Mouse (Mus musculus) spleen, postnatal 4 days (tissue): Measurements from ENCODE around the gene Gm6377.

Experiments
- DNase-seq, 2 experiments: peaks; one replicate each; pipeline ENCODE4 v3.0.0; 2022; ENCODE audit warnings: low spot score in 2 of 2

Gene Gm6377

GRCm38 (mm10) chrX:109196468-109196867 is at the start of gene Gm6377:
TSS of gene Gm6377 (plus strand) at chrX:109196756.
- no peak for DNase-seq

- no peak for DNase-seq
These were observed 49.4 kb upstream of the Gm6377 start for GRCm38 (mm10) chrX:109147108-109147507.

- DNase-seq = no peak
These were observed 45.3 kb upstream of the Gm6377 start for GRCm38 (mm10) chrX:109151228-109151627.

- DNase-seq = no peak
These were observed 36.2 kb upstream of the Gm6377 start for GRCm38 (mm10) chrX:109160326-109160725.

GRCm38 (mm10) chrX:109160901-109161300 is 35.7 kb upstream of the Gm6377 start:
- DNase-seq = no peak

- no peak for DNase-seq
These were observed 21.5 kb upstream of the Gm6377 start for GRCm38 (mm10) chrX:109175038-109175437.

DNA sequence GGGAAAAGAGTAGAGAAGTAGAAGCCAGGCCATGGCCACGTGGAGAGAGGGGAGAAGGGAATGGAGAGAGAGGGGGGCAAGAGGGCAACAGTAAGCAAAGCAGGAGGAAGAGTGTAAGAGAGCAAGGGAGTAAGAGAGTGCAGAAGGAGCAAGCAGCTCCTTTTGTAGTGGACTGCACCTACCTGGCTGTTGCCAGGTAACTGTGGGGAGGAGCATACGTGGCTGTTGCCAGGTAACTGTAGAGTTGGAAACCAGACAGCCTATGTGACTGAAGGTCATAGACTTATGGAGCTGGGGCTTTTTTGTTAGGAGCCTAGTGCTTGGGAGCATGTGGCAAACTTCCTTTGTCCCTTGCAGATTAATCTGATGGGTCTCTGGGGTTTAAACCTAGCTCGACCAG is 21.1 kb upstream of the Gm6377 start:
- no peak for DNase-seq

GRCm38 (mm10) chrX:109184706-109185478 is 11.7 kb upstream of the Gm6377 start:
- DNase-seq = no peak

DNA sequence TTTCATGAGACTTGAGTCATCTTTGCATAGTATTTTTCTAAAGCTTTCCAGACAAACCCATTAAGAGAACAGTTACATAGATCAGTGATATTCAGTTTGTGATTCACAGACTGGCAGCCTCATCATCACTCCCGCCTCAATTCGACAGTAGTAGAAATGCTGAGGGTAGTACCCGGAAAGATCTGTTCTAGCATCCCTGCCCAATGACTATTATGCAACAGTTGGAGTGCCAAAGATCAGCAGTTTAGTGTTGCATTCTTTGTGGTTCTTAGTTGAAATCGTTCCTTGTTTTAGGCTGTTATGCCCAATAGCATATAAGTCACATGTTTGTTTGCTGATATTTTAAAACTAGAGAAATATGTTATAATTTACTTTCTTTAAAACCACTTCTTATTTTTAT is 6.9 kb upstream of the Gm6377 start:
- no peak for DNase-seq

DNA sequence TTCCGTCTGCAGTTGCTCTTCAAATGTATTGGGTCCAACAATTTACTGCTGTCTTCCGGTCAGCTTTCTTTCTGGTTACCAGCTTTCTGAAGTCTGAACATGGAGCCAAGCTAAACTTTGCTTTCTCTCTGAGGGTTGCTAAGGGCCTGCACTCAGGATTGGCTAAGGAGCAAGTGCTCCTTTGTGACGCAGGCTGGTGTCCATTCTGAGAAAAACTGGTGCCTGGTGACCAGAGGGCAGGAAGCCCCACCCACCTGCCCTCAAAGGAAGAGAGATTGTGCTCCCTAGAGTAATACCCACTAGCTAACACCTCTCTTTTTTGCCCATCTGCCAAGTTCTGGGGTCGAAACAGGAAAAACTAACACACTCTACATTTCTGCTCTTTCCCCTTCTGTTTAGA is 5.6 kb upstream of the Gm6377 start:
- no peak for DNase-seq

GRCm38 (mm10) chrX:109191436-109191835 is 5.1 kb upstream of the Gm6377 start:
- no peak for DNase-seq

GRCm38 (mm10) chrX:109207843-109208242 is 11.3 kb downstream of the Gm6377 start:
- DNase-seq = no peak

GRCm38 (mm10) chrX:109228720-109229119 is 32.2 kb downstream of the Gm6377 start:
- DNase-seq = no peak

DNA sequence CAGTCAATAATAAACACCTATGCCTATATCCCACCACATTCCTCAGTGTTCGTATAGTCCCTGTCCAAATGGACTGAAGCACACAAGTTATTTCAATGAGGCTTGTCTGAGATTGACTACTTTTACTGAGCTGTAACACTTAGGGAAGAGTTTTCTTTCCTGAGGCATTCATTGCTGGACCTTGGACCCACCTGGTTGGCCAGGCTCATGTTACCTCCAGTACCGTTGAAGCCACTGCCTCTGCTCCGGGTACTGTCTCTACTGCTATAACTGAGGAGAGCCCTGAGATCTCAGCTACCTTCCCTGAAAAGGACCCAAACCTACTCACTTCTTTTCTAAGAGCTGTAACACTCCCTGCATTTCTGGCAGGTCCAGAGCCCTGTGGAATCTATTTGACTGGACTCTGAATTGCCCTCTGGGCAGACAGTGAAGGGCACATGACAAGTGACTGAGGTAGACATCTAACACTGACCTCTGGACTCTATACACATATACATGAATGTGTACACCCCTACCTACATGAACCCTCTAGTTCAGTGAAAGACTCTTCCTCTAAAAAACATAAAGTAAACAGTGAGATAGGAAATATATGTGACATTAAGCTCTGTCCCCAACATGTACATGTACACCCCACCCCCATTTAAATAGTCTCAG is 39.0 kb downstream of the Gm6377 start:
- DNase-seq = no peak

- DNase-seq = no peak
These were observed 41.6 kb downstream of the Gm6377 start for GRCm38 (mm10) chrX:109238163-109238562.
